Mouse (Mus musculus): ENCODE measurements around the gene Ak2.

GRCm38 (mm10) chr4:129025707-129026106 lies 33.9 kb downstream of the Ak2 start:
- TF ChIP-seq POLR2A (IDR thresholded peaks at IDR 0.05; ENCODE audit: insufficient read depth, low read length) (no peak), CTCF (IDR thresholded peaks at IDR 0.05; ENCODE audit: low read depth, low read length) (no peak), EP300 (IDR thresholded peaks at IDR 0.05; ENCODE audit: insufficient read depth, low read depth, low read length) (no peak)
